Mouse (Mus musculus) kidney, adult 2 months (tissue): ENCODE measurements around the gene Qser1.

Source experiments
- CTCF ChIP-seq: fragments of 200-500 bp; conservative IDR thresholded peaks from 2 replicates; pipeline ENCODE4 v1.5.1; 2011; ENCODE audit warnings: low read depth, mild to moderate bottlenecking, control low read depth, low read length, moderate library complexity, mixed read lengths; ENCODE audit not compliant: insufficient read depth, insufficient read length
- POLR2A ChIP-seq: fragments of 200-500 bp; IDR thresholded peaks from one replicate; pipeline ENCODE4 v1.6.1; 2011; ENCODE audit warnings: low read depth, low read length, control low read depth

DNA sequence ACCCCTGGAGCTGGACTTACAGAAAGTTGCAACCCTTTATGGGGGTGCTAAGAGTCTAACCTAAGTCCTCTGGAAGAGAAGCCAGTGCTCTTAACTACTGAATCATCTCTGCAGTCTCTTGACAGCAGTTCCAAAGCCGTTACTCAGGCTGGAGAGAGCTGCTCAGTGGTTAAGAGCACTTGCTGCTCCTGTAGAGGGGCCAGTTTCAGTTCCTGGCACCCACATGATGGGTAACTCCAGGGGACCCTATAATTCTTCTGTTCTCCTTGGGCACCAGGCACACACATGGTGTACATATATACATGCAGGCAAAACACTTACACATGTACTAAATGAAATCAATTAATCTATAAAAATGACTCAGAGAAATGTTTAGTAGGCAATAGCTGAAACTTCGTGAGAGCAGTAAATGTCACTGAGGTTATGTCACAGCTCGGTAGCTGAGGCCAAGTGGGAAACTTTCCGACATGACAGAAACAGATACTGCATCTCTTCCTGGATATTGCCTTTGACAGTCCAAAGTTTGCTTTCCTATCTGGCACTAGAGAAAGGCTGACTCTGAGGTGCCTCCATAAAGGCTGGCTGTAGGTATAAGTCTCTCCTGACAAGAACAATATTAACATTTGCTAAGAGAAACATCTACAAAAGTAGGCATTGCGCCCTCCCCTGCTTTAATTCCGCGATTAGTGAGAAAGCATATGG, 76.2 kb downstream of the Qser1 start:
- TF ChIP-seq POLR2A (no peak), CTCF (no peak)
